Mouse (Mus musculus): ENCODE data around the gene Cdh23.

Cdh23 gene

GRCm38 (mm10) chr10:60708837-60709236 is 12.5 kb upstream of the Cdh23 start:
- no peak for DNase-seq (ENCODE audit: low spot score)

GRCm38 (mm10) chr10:60706268-60706667 is 10.0 kb upstream of the Cdh23 start:
- DNase-seq (ENCODE audit: low spot score): no peak

- no peak for DNase-seq (ENCODE audit: low spot score)
Observed at GRCm38 (mm10) chr10:60705134-60705533, 8.8 kb upstream of the Cdh23 start.

GRCm38 (mm10) chr10:60697775-60698174 is 1.5 kb upstream of the Cdh23 start:
- no peak for DNase-seq (ENCODE audit: low spot score)

GRCm38 (mm10) chr10:60696975-60697374 is 685 bp upstream of the Cdh23 start:
- peak; percentile 50 for DNase-seq (ENCODE audit: low spot score)

- no peak for DNase-seq (ENCODE audit: low spot score)
Observed at GRCm38 (mm10) chr10:60691671-60692390, 4.5 kb downstream of the Cdh23 start.

- no peak for DNase-seq (ENCODE audit: low spot score)
Observed at GRCm38 (mm10) chr10:60690960-60691359, 5.3 kb downstream of the Cdh23 start.

GRCm38 (mm10) chr10:60689396-60689795 is 6.9 kb downstream of the Cdh23 start:
- no peak for DNase-seq (ENCODE audit: low spot score)

- DNase-seq (ENCODE audit: low spot score): no peak
Observed at GRCm38 (mm10) chr10:60687011-60687776, 9.1 kb downstream of the Cdh23 start.

GRCm38 (mm10) chr10:60686641-60686975 is 9.7 kb downstream of the Cdh23 start:
- no peak for DNase-seq (ENCODE audit: low spot score)

GRCm38 (mm10) chr10:60685764-60686640 is 10.3 kb downstream of the Cdh23 start:
- DNase-seq (ENCODE audit: low spot score): no peak

- no peak for DNase-seq (ENCODE audit: low spot score)
Observed at GRCm38 (mm10) chr10:60678926-60679325, 17.4 kb downstream of the Cdh23 start.

GRCm38 (mm10) chr10:60677319-60677718 is 19.0 kb downstream of the Cdh23 start:
- no peak for DNase-seq (ENCODE audit: low spot score)

- DNase-seq (ENCODE audit: low spot score): no peak
Observed at GRCm38 (mm10) chr10:60670166-60670565, 26.1 kb downstream of the Cdh23 start.

GRCm38 (mm10) chr10:60668591-60668990 is 27.7 kb downstream of the Cdh23 start:
- no peak for DNase-seq (ENCODE audit: low spot score)

GRCm38 (mm10) chr10:60660986-60661385 is 35.3 kb downstream of the Cdh23 start:
- no peak for DNase-seq (ENCODE audit: low spot score)

GRCm38 (mm10) chr10:60659450-60660020 is 36.8 kb downstream of the Cdh23 start:
- DNase-seq (ENCODE audit: low spot score): no peak

- no peak for DNase-seq (ENCODE audit: low spot score)
Observed at GRCm38 (mm10) chr10:60658176-60658575, 38.1 kb downstream of the Cdh23 start.

GRCm38 (mm10) chr10:60653675-60654074 is 42.6 kb downstream of the Cdh23 start:
- DNase-seq (ENCODE audit: low spot score): no peak

- no peak for DNase-seq (ENCODE audit: low spot score)
Observed at GRCm38 (mm10) chr10:60653106-60653505, 43.2 kb downstream of the Cdh23 start.

- DNase-seq (ENCODE audit: low spot score): no peak
Observed at GRCm38 (mm10) chr10:60644079-60644641, 52.1 kb downstream of the Cdh23 start.

GRCm38 (mm10) chr10:60639291-60639690 is 57.0 kb downstream of the Cdh23 start:
- no peak for DNase-seq (ENCODE audit: low spot score)
